Mouse (Mus musculus) G1E (cell line): ENCODE data around the gene Fdxacb1.

Experiments
- CTCF ChIP-seq: IDR thresholded peaks from 2 replicates; pipeline ENCODE4 v1.5.1; 2012; ENCODE audit warnings: low read depth, low read length, inconsistent platforms, mixed read lengths
- GATA1 ChIP-seq: IDR thresholded peaks from 2 replicates; pipeline ENCODE4 v1.6.1; 2012; ENCODE audit warnings: borderline replicate concordance, low read length, inconsistent platforms, mixed read lengths
- GATA2 ChIP-seq: IDR thresholded peaks from 2 replicates; pipeline ENCODE4 v1.6.1; 2012; ENCODE audit warnings: low read depth, low read length, inconsistent platforms, borderline replicate concordance
- POLR2AphosphoS5 ChIP-seq: IDR thresholded peaks from 2 replicates; pipeline ENCODE4 v1.6.1; 2012; ENCODE audit warnings: low read depth, low read length, inconsistent platforms; ENCODE audit not compliant: insufficient replicate concordance
- TAL1 ChIP-seq: conservative IDR thresholded peaks from 2 replicates; pipeline ENCODE4 v1.6.1; 2012; ENCODE audit warnings: low read depth, low read length, inconsistent platforms, mixed read lengths

- TF ChIP-seq CTCF (no peak), POLR2AphosphoS5 (no peak), GATA1 (no peak), TAL1 (no peak), GATA2 (no peak)
Observed at GRCm38 (mm10) chr9:50745806-50746205, 22.2 kb upstream of the Fdxacb1 start.
